Mouse (Mus musculus) spleen, postnatal 0 days (tissue): ENCODE measurements around the gene Tnfrsf9. TPM values are rescaled to one million over a fixed set of nuclear protein-coding genes. Genes with fewer than 3 reads are reported as not detected.

Experiments used
- polyA plus RNA-seq: library from polyadenylated mRNA; unstranded; fragments of >200 nt; fragmentation: Nextera tagmentation; extraction: Ambion mirVana; gene quantifications from 2 replicates; pipeline ENCODE4 v1.2.1, GENCODE M21; 2015

The Tnfrsf9 gene
- polyA plus RNA-seq = 0.64 and 0.72 TPM in 2 replicates

GRCm38 (mm10) chr4:150914290-150914733 lies at the start of gene Tnfrsf9, which contains the start of gene Park7:
Gene Tnfrsf9, plus strand, starts transcription at chr4:150914562.
Gene Park7, minus strand, starts transcription at chr4:150914437.

Other genes starting within 250 kb of the Tnfrsf9 start
- 5.7 and 7.0 TPM in 2 replicates for gene Errfi1, start 60.6 kb upstream of the Tnfrsf9 start, polyA plus RNA-seq
- gene Park7, start 125 bp upstream of the Tnfrsf9 start, polyA plus RNA-seq = 285 and 287 TPM in 2 replicates
- not detected in 2 replicates for gene Uts2, start 82.5 kb downstream of the Tnfrsf9 start, polyA plus RNA-seq
- 4.4 and 5.9 TPM in 2 replicates for gene Per3, start 130.1 kb downstream of the Tnfrsf9 start, polyA plus RNA-seq
- 52.5 and 58.3 TPM in 2 replicates for gene Vamp3, start 143.4 kb downstream of the Tnfrsf9 start, polyA plus RNA-seq
- not detected in 2 replicates for gene Gm13090, start 175.0 kb downstream of the Tnfrsf9 start, polyA plus RNA-seq